Mouse (Mus musculus) testis, adult 2 months (tissue): ENCODE results near the gene Chst8. TPM values are rescaled to one million over a fixed set of nuclear protein-coding genes. Genes with fewer than 3 reads are reported as not detected.

ENCODE experiments used
- H3K27ac ChIP-seq: fragments of 200-500 bp; 2 replicates; pipeline ENCODE4 v1.5.1; 2012; ENCODE audit warnings: low read depth, low read length; ENCODE audit not compliant: control insufficient read depth, insufficient read depth
- H3K27me3 ChIP-seq: fragments of 200-500 bp; 2 replicates; pipeline ENCODE4 v1.6.1; 2012; ENCODE audit warnings: mild to moderate bottlenecking, low read length, moderate library complexity; ENCODE audit not compliant: control insufficient read depth, insufficient read depth
- H3K36me3 ChIP-seq: fragments of 200-500 bp; 2 replicates; pipeline ENCODE4 v1.6.1; 2012; ENCODE audit warnings: mild to moderate bottlenecking, low read length; ENCODE audit not compliant: control insufficient read depth, insufficient read depth
- H3K4me1 ChIP-seq: fragments of 200-500 bp; 2 replicates; pipeline ENCODE4 v1.6.1; 2012; ENCODE audit warnings: low read length; ENCODE audit not compliant: control insufficient read depth, insufficient read depth
- H3K4me3 ChIP-seq: fragments of 200-500 bp; 2 replicates; pipeline ENCODE4 v1.5.1; 2012; ENCODE audit warnings: low read depth, mild to moderate bottlenecking, low read length, moderate library complexity, mixed read lengths; ENCODE audit not compliant: control insufficient read depth
- CTCF ChIP-seq: fragments of 200-500 bp; IDR thresholded peaks from 2 replicates; pipeline ENCODE4 v1.5.1; 2012; ENCODE audit warnings: low read depth, mild to moderate bottlenecking, inconsistent platforms, low read length, moderate library complexity; ENCODE audit not compliant: control insufficient read depth, insufficient read depth, insufficient replicate concordance
- POLR2A ChIP-seq: fragments of 200-500 bp; IDR thresholded peaks from 2 replicates; pipeline ENCODE4 v1.6.1; 2012; ENCODE audit warnings: low read depth, mild to moderate bottlenecking, inconsistent platforms, low read length, moderate library complexity; ENCODE audit not compliant: control insufficient read depth
- polyA plus RNA-seq: library from polyadenylated mRNA; depleted of rRNA; stranded (reverse); fragments of >200 nt; gene quantifications from 2 replicates; pipeline ENCODE4 v1.2.3, GENCODE M21; 2012

The Chst8 gene
- polyA plus RNA-seq, 1 experiment: not detected

DNA sequence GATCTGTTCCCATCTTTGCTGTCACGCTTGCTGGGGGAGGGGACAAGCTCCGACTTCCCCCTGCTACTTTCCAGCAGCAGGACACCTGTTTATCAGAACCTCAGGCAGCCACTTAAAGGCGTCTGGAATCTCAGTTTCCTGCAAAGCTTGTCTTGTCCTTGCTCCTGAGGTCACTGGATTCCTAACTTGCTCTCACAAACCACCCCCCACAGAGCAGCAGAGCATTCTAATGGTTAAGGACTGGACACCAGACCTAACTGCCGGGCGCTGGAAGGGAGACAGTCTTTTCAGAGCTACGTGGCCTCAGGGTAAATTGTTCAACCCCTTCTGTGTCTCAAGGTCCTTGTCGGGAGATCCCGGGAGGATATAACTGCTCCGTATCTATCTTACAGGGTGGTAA is 143.2 kb downstream of the Chst8 start:
- Histone ChIP-seq H3K4me3 (no peak overlapping the region), H3K27me3 (no peaks in the 10 kb centered on the region), H3K4me1 (peaks cover 3% of the 10 kb centered on the region; the same call in 1 of the 2 replicates), H3K27ac (no peak overlapping the region), H3K36me3 (no peaks in the 10 kb centered on the region)
- TF ChIP-seq POLR2A (no peak), CTCF (no peak)

DNA sequence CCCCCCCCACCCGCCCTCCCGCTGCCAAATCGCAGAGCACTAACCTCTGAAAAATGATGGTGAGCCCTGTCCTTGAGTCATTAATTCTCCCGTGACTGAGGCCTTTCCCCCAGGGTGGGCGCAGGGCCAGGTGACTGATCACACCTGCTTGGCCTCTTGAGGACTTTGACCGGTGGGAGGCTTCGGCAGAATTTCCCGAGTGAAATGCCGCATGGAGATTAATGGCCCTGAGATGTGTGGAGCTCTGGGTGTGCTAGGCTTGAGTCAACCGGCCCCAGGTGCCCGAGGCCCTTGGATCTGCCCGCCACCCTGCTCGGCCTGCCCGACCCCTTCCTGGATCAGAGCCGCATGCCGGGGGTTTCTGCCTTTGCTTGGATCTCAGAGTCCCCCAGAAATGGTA is 144.6 kb downstream of the Chst8 start:
- no peak overlapping the region for H3K27ac ChIP-seq
- peaks cover 3% of the 10 kb centered on the region; the same call in 1 of the 2 replicates for H3K4me1 ChIP-seq
- H3K36me3 ChIP-seq: no peaks in the 10 kb centered on the region
- TF ChIP-seq CTCF (no peak), POLR2A (no peak)
- H3K27me3 ChIP-seq: no peaks in the 10 kb centered on the region
- no peak overlapping the region for H3K4me3 ChIP-seq

DNA sequence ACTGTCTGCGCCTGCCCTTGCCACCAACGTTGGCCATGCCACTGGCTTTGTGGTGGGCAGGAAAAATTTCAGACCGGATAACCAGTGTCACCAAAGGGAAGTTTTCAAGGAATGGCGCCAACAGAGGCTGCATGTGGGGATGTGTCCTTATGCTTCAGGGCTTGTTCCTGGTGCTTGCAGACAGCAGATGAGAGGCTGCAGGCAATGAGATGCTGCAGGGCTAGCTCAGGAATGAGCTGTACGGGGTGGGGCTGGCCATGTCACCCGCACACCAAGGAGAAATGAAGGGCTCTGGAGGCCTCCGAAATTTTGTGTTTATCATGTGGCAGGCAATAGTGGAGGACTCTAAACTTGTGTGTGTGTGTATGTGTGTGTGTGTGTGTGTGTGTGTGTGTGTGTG is 149.4 kb downstream of the Chst8 start:
- Histone ChIP-seq H3K27ac (no peak overlapping the region), H3K36me3 (no peaks in the 10 kb centered on the region), H3K4me3 (no peak overlapping the region), H3K27me3 (no peaks in the 10 kb centered on the region), H3K4me1 (no peaks in the 10 kb centered on the region; the same call in 1 of the 2 replicates)
- TF ChIP-seq POLR2A: no peak
- no peak for TF ChIP-seq CTCF

GRCm38 (mm10) chr7:34662227-34662626 is 150.3 kb downstream of the Chst8 start:
- TF ChIP-seq POLR2A (no peak), CTCF (no peak)
- H3K4me3 ChIP-seq: no peak overlapping the region
- no peaks in the 10 kb centered on the region for H3K27me3 ChIP-seq
- H3K36me3 ChIP-seq: no peaks in the 10 kb centered on the region
- H3K4me1 ChIP-seq: no peaks in the 10 kb centered on the region
- no peak overlapping the region for H3K27ac ChIP-seq

GRCm38 (mm10) chr7:34659386-34660085 is 153.0 kb downstream of the Chst8 start:
- peaks cover 11% of the 10 kb centered on the region for H3K4me1 ChIP-seq
- H3K27me3 ChIP-seq: no peaks in the 10 kb centered on the region; the same call in 1 of the 2 replicates
- H3K36me3 ChIP-seq: no peaks in the 10 kb centered on the region
- TF ChIP-seq POLR2A (no peak), CTCF (no peak)
- H3K4me3 ChIP-seq: no peak overlapping the region
- no peak overlapping the region for H3K27ac ChIP-seq

DNA sequence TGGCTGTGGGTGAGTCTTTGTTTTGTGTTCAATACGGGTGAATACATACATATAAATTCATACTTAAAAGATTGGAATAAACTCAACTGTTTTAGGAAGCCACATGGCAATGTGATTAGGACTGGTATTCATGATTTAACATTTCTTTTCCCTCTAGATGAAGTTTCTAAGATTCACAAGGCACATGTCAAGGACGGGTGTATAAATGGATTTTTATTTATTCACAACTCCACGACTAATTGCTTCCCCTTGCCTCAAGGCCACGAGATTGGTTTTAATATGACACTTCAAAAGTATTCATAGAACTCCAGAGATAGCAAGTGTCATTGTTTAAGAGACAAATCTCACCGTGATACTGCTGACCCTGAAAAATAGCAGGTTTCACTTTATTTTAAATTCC is 155.9 kb downstream of the Chst8 start, which contains the start of gene Kctd15:
Gene Kctd15, minus strand, starts transcription at position 101 of the 400 bp plus-strand sequence.
- Histone ChIP-seq H3K27me3 (no peaks in the 10 kb centered on the region; the same call in 1 of the 2 replicates), H3K4me1 (peaks cover 19% of the 10 kb centered on the region), H3K36me3 (no peaks in the 10 kb centered on the region), H3K4me3 (peak within 1 kb of the TSS; percentile 87), H3K27ac (no peak within 1 kb of the TSS)
- TF ChIP-seq CTCF (no peak), POLR2A (no peak)

GRCm38 (mm10) chr7:34655086-34655839 is 157.2 kb downstream of the Chst8 start:
- H3K27me3 ChIP-seq: no peaks in the 10 kb centered on the region; the same call in 1 of the 2 replicates
- H3K36me3 ChIP-seq: no peaks in the 10 kb centered on the region
- TF ChIP-seq CTCF (peak; percentile 38), POLR2A (no peak)
- peaks cover 19% of the 10 kb centered on the region for H3K4me1 ChIP-seq
- H3K27ac ChIP-seq: peak overlapping the region; percentile 73
- peak overlapping the region; percentile 87 for H3K4me3 ChIP-seq
